Mouse (Mus musculus) small intestine, adult 2 months (tissue): ENCODE data around the gene Cers5. TPM values are rescaled to one million over a fixed set of nuclear protein-coding genes. Genes with fewer than 3 reads are reported as not detected.

Source experiments
- H3K27ac ChIP-seq: fragments of 200-500 bp; 2 replicates; pipeline ENCODE4 v1.5.1; 2012; ENCODE audit warnings: low read depth, low read length, control low read depth, inconsistent platforms; ENCODE audit not compliant: insufficient read depth
- H3K27me3 ChIP-seq: fragments of 200-500 bp; 2 replicates; pipeline ENCODE4 v1.6.1; 2012; ENCODE audit warnings: mild to moderate bottlenecking, moderate library complexity, low read length, inconsistent platforms; ENCODE audit not compliant: control insufficient read depth, insufficient read depth
- H3K36me3 ChIP-seq: fragments of 200-500 bp; 2 replicates; pipeline ENCODE4 v1.6.1; 2012; ENCODE audit warnings: mild to moderate bottlenecking, low read length, control low read depth, inconsistent platforms; ENCODE audit not compliant: control insufficient read depth, insufficient read depth
- H3K4me1 ChIP-seq: fragments of 200-500 bp; 2 replicates; pipeline ENCODE4 v1.6.1; 2012; ENCODE audit warnings: low read length, inconsistent platforms, mixed read lengths; ENCODE audit not compliant: control insufficient read depth, insufficient read depth, insufficient read length
- H3K4me3 ChIP-seq: fragments of 200-500 bp; 2 replicates; pipeline ENCODE4 v1.5.1; 2012; ENCODE audit warnings: low read depth, mild to moderate bottlenecking, control low read depth, inconsistent platforms, low read length, moderate library complexity
- CTCF ChIP-seq: fragments of 200-500 bp; IDR thresholded peaks from 2 replicates; pipeline ENCODE4 v1.5.1; 2012; ENCODE audit warnings: low read depth, mild to moderate bottlenecking, control low read depth, inconsistent platforms, low read length, moderate library complexity, mixed read lengths; ENCODE audit not compliant: insufficient replicate concordance, insufficient read length; ENCODE audit errors: extremely low read depth
- POLR2A ChIP-seq: fragments of 200-500 bp; IDR thresholded peaks from 2 replicates; pipeline ENCODE4 v1.6.1; 2012; ENCODE audit warnings: low read depth, mild to moderate bottlenecking, control low read depth, inconsistent platforms, low read length, moderate library complexity
- WGBS: fragments of 180-500 bp; shearing (Covaris S2); methylation state at CpG from one replicate; pipeline ENCODE4 v1.1.7; 2018; 5-methylcytosine and 5-hydroxymethylcytosine counted together
- polyA plus RNA-seq: library from polyadenylated mRNA; depleted of rRNA; stranded (reverse); fragments of >200 nt; gene quantifications from 2 replicates; pipeline ENCODE4 v1.2.3, GENCODE M21; 2012

Cers5 gene
- polyA plus RNA-seq, 1 experiment, result 8.2 TPM

GRCm38 (mm10) chr15:99768761-99769160, 3.9 kb downstream of the Cers5 start:
- Histone ChIP-seq H3K4me1 (no peaks in the 10 kb centered on the region; the same call in none of the 2 replicates), H3K27me3 (no peaks in the 10 kb centered on the region), H3K36me3 (no peaks in the 10 kb centered on the region), H3K4me3 (no peak overlapping the region), H3K27ac (no peak overlapping the region)
- no peak for TF ChIP-seq CTCF
- no peak for TF ChIP-seq POLR2A
- 82% methylated on average over 1 of the region's 1 CpGs for WGBS

DNA sequence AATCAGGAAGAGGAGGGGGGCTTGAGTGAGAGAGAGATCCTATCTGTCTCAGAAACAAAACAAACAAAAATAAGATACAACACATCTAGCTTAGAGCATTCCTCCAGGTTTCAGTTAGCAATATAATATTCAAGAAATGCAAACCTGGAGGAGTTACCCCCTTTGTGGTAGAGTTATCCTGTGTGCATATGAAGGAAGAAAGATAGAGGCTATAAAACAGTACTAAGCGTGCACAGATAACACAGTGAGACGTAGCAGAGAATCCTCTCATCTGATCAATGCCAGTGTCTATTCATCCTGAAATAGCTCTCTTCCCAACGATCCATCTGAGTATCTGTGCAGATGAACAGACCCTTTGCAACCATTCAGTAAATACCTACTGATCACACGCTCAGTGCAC, 5.2 kb downstream of the Cers5 start:
- no peaks in the 10 kb centered on the region for H3K36me3 ChIP-seq
- no peak overlapping the region for H3K27ac ChIP-seq
- no peaks in the 10 kb centered on the region for H3K27me3 ChIP-seq
- no peaks in the 10 kb centered on the region; the same call in none of the 2 replicates for H3K4me1 ChIP-seq
- H3K4me3 ChIP-seq, result no peak overlapping the region
- 83% methylated on average over 4 of the region's 4 CpGs for WGBS
- TF ChIP-seq POLR2A (no peak), CTCF (no peak)

DNA sequence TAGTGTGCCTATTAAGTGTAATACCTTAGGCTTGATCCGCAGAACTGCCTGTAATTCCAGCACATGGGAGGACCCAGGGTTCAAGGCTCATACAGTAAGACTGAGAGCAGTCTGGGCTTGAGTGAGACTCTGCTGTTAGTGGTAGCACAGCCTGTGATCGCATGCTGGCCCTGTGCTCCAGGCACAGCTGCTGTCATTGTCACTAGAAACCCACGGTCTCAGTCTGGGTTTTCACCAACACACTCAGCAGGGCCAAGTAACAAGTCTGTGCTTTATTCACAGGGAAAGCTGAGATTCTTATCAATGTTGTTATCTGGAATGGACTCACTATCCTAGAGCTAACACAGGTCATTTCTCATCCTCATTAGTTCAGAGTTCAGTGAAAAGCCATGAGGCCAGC, 18.5 kb downstream of the Cers5 start:
- Histone ChIP-seq H3K27me3 (no peaks in the 10 kb centered on the region), H3K27ac (no peak overlapping the region), H3K4me3 (no peak overlapping the region), H3K36me3 (no peaks in the 10 kb centered on the region), H3K4me1 (peaks cover 3% of the 10 kb centered on the region; the same call in 1 of the 2 replicates)
- no peak for TF ChIP-seq CTCF
- TF ChIP-seq POLR2A, result no peak
- 73% methylated on average over 3 of the region's 3 CpGs for WGBS

GRCm38 (mm10) chr15:99740229-99740628, 32.5 kb downstream of the Cers5 start:
- no peaks in the 10 kb centered on the region for H3K4me1 ChIP-seq
- H3K27ac ChIP-seq, result no peak overlapping the region
- TF ChIP-seq POLR2A (no peak), CTCF (no peak)
- no peaks in the 10 kb centered on the region for H3K27me3 ChIP-seq
- peaks cover 7% of the 10 kb centered on the region for H3K36me3 ChIP-seq
- 96% methylated on average over 4 of the region's 4 CpGs for WGBS
- no peak overlapping the region for H3K4me3 ChIP-seq

DNA sequence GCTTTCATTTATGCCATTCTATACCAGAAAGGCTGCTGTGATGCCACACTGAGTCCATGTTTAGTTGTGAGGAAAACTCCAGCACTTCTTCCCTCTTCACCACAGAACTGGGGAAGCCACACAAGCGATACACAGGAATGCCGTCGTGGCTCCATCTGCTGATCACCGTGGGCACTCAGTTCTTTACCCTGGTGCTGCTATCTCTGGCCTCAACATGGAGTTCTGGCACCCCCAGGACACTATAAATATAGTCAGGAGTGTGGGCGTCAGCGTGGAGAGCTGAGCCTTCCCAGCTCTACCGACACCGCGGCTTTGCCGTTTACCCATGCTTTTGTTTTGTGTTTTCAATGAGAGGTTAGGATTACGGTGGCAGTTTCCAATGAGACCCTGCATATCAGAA, 36.0 kb downstream of the Cers5 start:
- Histone ChIP-seq H3K36me3 (peaks cover 17% of the 10 kb centered on the region), H3K27me3 (no peaks in the 10 kb centered on the region), H3K27ac (no peak overlapping the region), H3K4me3 (no peak overlapping the region), H3K4me1 (no peaks in the 10 kb centered on the region)
- 91% methylated on average over 11 of the region's 11 CpGs for WGBS
- TF ChIP-seq POLR2A, result no peak
- no peak for TF ChIP-seq CTCF

- Histone ChIP-seq H3K27ac (no peak overlapping the region), H3K36me3 (peaks cover 17% of the 10 kb centered on the region), H3K4me1 (no peaks in the 10 kb centered on the region), H3K27me3 (no peaks in the 10 kb centered on the region), H3K4me3 (no peak overlapping the region)
- 100% methylated on average over 2 of the region's 2 CpGs for WGBS
- TF ChIP-seq POLR2A, result no peak
Measured at GRCm38 (mm10) chr15:99735631-99736030, 37.1 kb downstream of the Cers5 start.

- H3K36me3 ChIP-seq, result peaks cover 30% of the 10 kb centered on the region
- no peaks in the 10 kb centered on the region for H3K27me3 ChIP-seq
- no peak overlapping the region for H3K4me3 ChIP-seq
- WGBS, result 91% methylated on average over 5 of the region's 5 CpGs
- no peak for TF ChIP-seq CTCF
- TF ChIP-seq POLR2A, result no peak
- H3K4me1 ChIP-seq, result no peaks in the 10 kb centered on the region
- no peak overlapping the region for H3K27ac ChIP-seq
Measured at GRCm38 (mm10) chr15:99733186-99733585, 39.5 kb downstream of the Cers5 start.

- no peaks in the 10 kb centered on the region for H3K4me1 ChIP-seq
- peaks cover 35% of the 10 kb centered on the region for H3K36me3 ChIP-seq
- TF ChIP-seq CTCF (no peak), POLR2A (no peak)
- no peak overlapping the region for H3K27ac ChIP-seq
- no peaks in the 10 kb centered on the region for H3K27me3 ChIP-seq
- no peak overlapping the region for H3K4me3 ChIP-seq
- 91% methylated on average over 3 of the region's 3 CpGs for WGBS
Measured at GRCm38 (mm10) chr15:99731678-99732077, 41.0 kb downstream of the Cers5 start.
